Comparison of ENCODE assay signal across 28 mouse cellular contexts in the genomic region with DNA sequence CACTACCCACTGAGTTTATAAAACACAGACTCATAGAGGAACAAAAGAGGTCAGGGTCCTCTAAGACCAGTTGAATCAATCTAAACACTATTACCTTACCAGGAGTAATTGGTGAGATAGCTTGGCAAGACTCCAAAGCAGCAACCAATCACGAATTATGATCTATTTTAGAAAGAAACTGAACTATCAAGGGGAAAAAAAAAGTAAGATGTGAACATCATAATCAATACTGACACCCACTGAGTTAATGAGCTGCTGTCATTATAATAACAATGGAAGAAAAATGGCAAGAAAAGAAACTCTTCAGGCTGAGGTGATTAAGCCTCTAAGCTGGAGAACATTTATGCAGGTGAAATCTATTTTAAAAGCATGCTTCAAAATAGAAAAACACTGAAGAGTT.
"Had no signal": no experiment of that assay in that cellular context is flagged by ENCODE, and none has a peak within 500 bp of the region (broad histone marks: within the 10 kb centered on the region; RNA-seq: fewer than 3 reads in every experiment).

No protein-coding gene starts in this region.

- H3K4me1 ChIP-seq: heart, embryonic 13.5 days; heart, embryonic 15.5 days; hindbrain, embryonic 13.5 days; kidney, embryonic 15.5 days; limb, embryonic 10.5 days; limb, embryonic 12.5 days; liver, embryonic 13.5 days; liver, embryonic 15.5 days had no signal

- H3K27ac ChIP-seq: heart, adult 2 months; heart, embryonic 13.5 days; heart, embryonic 15.5 days; hindbrain, embryonic 13.5 days; hindbrain, embryonic 15.5 days; hindbrain, postnatal 0 days; kidney, embryonic 15.5 days; kidney, postnatal 0 days; limb, embryonic 10.5 days; limb, embryonic 12.5 days; liver, embryonic 13.5 days; liver, embryonic 15.5 days had no signal

- DNase-seq: gastrocnemius, postnatal 14 days; gastrocnemius, postnatal 36 days; heart, adult 11 months; heart, adult 2 months; heart, postnatal 14 days; heart, postnatal 36 days; kidney, adult 11 months; kidney, adult 2 months; kidney, adult 9 months; kidney, postnatal 14 days; kidney, postnatal 36 days; layer of hippocampus, adult 9-11 months; layer of hippocampus, postnatal 36 days; liver; liver, embryonic 13.5 days had no signal

- H3K4me3 ChIP-seq: heart, adult 2 months; heart, embryonic 13.5 days; heart, embryonic 15.5 days; hindbrain, embryonic 13.5 days; hindbrain, embryonic 15.5 days; kidney, embryonic 15.5 days; limb, embryonic 10.5 days; limb, embryonic 12.5 days; liver, embryonic 13.5 days; liver, embryonic 15.5 days had no signal

- H3K36me3 ChIP-seq: heart, embryonic 13.5 days; heart, embryonic 15.5 days; hindbrain, embryonic 13.5 days; hindbrain, embryonic 15.5 days; kidney, embryonic 15.5 days; limb, embryonic 10.5 days; limb, embryonic 12.5 days; liver, embryonic 13.5 days; liver, embryonic 15.5 days had no signal

- H3K4me2 ChIP-seq: heart, embryonic 11.5 days; heart, embryonic 13.5 days; heart, embryonic 15.5 days; hindbrain, embryonic 13.5 days; hindbrain, embryonic 15.5 days; kidney, embryonic 15.5 days; limb, embryonic 12.5 days; liver, embryonic 11.5 days; liver, embryonic 13.5 days; liver, embryonic 15.5 days had no signal

- H3K27me3 ChIP-seq: heart, embryonic 13.5 days; heart, embryonic 15.5 days; hindbrain, embryonic 13.5 days; hindbrain, embryonic 15.5 days; kidney, embryonic 15.5 days; limb, embryonic 12.5 days; liver, embryonic 13.5 days; liver, embryonic 15.5 days had no signal

- H3K9me3 ChIP-seq: heart, embryonic 13.5 days; heart, embryonic 15.5 days; hindbrain, embryonic 13.5 days; hindbrain, embryonic 15.5 days; kidney, embryonic 15.5 days; limb, embryonic 10.5 days; limb, embryonic 12.5 days; liver, embryonic 13.5 days; liver, embryonic 15.5 days had no signal

- ATAC-seq: hindbrain, postnatal 0 days; intestine, embryonic 16.5 days had no signal

- H3K9ac ChIP-seq: heart, embryonic 13.5 days; heart, embryonic 15.5 days; hindbrain, embryonic 13.5 days; hindbrain, embryonic 15.5 days; kidney, embryonic 15.5 days; limb, embryonic 12.5 days; liver, embryonic 13.5 days; liver, embryonic 15.5 days had no signal
